Mouse (Mus musculus): Measurements from ENCODE around the gene Cst11. TPM values are rescaled to one million over a fixed set of nuclear protein-coding genes. Genes with fewer than 3 reads are reported as not detected.

Cst11 gene
- polyA plus RNA-seq, 1 experiment: not detected

DNA sequence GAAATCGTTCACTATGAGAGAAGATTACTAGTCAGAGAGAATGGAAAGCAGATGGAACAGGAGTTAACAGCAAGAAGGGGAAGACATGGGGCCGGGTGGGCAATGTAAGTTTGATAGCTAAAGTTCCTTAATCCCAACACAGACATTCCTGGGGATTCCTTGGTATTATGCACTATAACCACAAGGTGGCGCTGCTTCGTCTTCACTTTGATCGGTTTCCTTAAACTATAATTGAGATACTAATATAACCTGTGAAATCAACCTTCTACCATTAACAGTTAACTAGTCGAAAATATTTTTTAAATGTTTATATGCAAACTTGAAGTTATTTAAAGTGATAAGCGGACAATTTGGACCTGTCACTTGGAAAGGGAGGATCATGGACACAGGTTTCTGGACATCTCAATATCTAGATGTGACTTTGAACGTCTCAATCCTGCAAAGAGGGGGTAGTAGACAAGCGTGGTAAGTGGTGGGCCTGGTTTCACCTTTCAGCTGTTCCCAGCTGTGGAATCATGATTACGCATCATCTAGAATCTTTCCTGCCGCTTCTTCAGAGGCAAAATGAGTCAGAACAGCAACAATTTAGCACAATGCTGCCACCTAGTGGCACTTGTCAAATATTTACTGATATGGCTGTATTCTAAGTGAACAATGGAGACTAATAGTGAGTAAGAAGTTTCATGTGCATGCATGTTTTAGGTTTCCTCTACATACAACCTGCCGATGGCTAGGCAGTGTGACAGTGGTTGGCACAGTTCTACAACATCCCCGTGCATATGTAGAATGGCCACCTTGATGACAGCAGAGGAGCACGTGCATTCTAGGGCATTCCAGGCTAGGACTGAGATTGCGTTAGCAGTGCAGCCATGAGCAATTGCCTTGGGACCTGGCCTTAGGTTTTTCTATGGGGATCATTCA lies 19.1 kb downstream of the Cst11 start:
- Histone ChIP-seq H3K27ac (ENCODE audit: insufficient read depth, low read length) (no peak overlapping the region), H3K4me1 (ENCODE audit: control insufficient read depth, insufficient read depth, low read length) (no peaks in the 10 kb centered on the region), H3K4me3 (ENCODE audit: insufficient read depth, low read length) (peak overlapping the region; percentile 21; the same call in 1 of the 2 replicates)
- TF ChIP-seq POLR2A (IDR thresholded peaks at IDR 0.05; ENCODE audit: extremely low read depth, insufficient read depth, low read length) (no peak), CTCF (IDR thresholded peaks at IDR 0.05; ENCODE audit: extremely low read depth, insufficient read depth, low read length) (peak; percentile 44; the same call in 1 of the 2 replicates)

DNA sequence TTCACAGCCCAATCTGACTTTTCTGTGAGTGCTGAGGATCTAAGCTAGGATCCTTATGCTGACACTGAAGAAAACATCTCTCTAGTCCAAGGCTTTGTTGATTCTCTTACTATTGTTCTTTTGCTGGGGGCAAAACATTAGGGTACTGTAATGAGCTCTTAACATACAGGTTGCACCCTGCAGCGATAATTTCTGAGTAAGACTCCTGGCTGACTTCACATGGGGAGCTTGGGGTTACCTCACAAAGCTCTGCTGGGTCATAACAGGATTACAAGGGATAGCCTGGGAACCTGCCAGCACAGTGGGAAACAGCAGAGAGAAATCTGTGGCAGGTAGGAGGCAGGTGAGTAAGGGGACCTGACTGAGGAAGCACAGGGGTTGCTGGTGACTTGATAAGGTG lies 21.2 kb downstream of the Cst11 start, which contains the start of gene Cstl1:
Gene Cstl1, plus strand, starts transcription at position 301 of the 400 bp plus-strand sequence.
- Histone ChIP-seq H3K4me1 (ENCODE audit: control insufficient read depth, insufficient read depth, low read length) (no peaks in the 10 kb centered on the region), H3K27ac (ENCODE audit: insufficient read depth, low read length) (no peak within 1 kb of the TSS), H3K4me3 (ENCODE audit: insufficient read depth, low read length) (no peak within 1 kb of the TSS)
- no peak for TF ChIP-seq POLR2A (IDR thresholded peaks at IDR 0.05; ENCODE audit: extremely low read depth, insufficient read depth, low read length)
- TF ChIP-seq CTCF (IDR thresholded peaks at IDR 0.05; ENCODE audit: extremely low read depth, insufficient read depth, low read length): no peak

DNA sequence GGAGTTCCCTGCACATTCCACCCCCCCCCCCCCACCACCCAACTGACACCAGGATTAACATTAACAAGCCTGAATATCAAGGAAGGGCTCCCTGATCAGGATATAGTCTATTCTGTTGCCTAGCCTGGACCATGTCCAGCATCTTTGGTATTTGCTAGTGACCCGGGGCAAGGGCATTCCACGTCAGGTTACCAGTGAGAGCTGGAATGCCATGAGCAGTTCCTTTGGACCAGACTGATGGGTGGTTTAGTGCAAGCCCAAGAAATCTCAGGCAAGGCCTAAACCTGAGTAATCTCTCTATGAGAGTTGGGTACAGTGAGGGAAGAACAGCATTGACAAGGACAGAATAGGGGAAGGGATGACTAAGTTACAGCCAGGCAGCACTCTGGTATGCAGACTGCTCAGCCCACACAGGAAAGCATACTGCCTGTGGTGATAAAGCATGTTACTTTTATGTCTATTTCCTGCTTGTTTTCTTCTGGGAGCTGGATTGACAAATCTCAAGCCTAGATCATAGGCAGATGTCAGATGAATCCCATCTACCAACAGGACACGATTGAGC lies 27.4 kb downstream of the Cst11 start:
- Histone ChIP-seq H3K4me1 (ENCODE audit: control insufficient read depth, insufficient read depth, low read length) (peaks cover 4% of the 10 kb centered on the region), H3K27ac (ENCODE audit: insufficient read depth, low read length) (no peak overlapping the region), H3K4me3 (ENCODE audit: insufficient read depth, low read length) (no peak overlapping the region)
- no peak for TF ChIP-seq CTCF (IDR thresholded peaks at IDR 0.05; ENCODE audit: extremely low read depth, insufficient read depth, low read length)
- TF ChIP-seq POLR2A (IDR thresholded peaks at IDR 0.05; ENCODE audit: extremely low read depth, insufficient read depth, low read length): no peak

DNA sequence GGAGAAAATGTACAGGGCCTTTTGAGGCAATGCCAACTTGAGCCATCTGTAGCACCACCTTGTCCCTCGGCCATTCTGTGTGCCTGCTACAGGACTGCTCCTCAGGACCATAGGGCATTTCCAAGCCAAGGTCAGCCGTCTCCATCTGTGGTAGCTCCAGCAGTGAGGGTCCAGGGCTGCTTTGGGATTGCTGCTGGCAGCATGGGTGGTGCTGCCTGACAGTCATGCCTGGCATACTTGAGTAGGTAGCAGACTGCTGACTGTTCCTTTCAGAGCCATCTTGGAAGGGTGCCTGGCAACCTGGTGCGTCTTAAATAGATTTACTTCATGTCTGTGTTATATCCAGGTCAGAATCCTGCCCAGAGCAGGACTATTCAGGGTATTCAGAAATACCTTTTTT lies 28.3 kb downstream of the Cst11 start:
- Histone ChIP-seq H3K4me1 (ENCODE audit: control insufficient read depth, insufficient read depth, low read length) (peaks cover 4% of the 10 kb centered on the region), H3K4me3 (ENCODE audit: insufficient read depth, low read length) (no peak overlapping the region), H3K27ac (ENCODE audit: insufficient read depth, low read length) (no peak overlapping the region)
- TF ChIP-seq POLR2A (IDR thresholded peaks at IDR 0.05; ENCODE audit: extremely low read depth, insufficient read depth, low read length) (no peak), CTCF (IDR thresholded peaks at IDR 0.05; ENCODE audit: extremely low read depth, insufficient read depth, low read length) (no peak)

DNA sequence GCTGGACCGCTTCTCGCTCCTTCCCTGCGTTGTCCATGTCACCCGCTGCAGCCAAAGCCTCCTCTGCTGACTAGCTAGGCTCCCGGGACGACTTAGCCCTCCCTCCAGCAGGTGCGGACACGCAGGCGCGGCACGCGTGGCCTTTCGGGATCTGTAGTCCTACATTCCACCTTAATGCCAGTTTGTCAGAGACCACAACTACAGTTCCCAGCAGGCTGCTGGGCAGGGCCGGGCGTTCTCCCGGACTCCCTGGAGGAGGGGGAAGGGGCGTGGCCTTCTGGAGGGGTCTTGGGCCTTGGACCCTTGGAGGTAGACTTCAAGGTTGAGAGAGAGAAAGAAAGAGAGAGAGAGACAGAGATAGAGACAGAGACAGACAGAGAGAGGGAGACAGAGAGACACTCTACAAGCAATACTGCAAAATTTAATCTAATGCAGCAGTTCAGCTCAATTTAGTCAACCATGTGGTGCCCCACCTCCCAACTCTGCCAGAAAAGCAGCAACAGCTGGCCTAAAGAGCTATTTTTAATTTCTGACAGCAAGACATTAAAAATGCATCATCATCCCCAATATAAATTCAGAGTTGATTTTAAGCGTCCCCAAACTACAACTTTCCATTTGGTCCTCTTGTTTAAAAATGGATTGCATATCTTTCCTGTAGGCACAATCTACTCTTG lies 38.8 kb downstream of the Cst11 start, which contains the start of gene Napb:
Gene Napb, minus strand, starts transcription at position 141 of the 674 bp plus-strand sequence.
- peaks cover 12% of the 10 kb centered on the region for H3K4me1 ChIP-seq (ENCODE audit: control insufficient read depth, insufficient read depth, low read length)
- H3K27ac ChIP-seq (ENCODE audit: insufficient read depth, low read length): peak within 1 kb of the TSS; percentile 85
- TF ChIP-seq POLR2A (IDR thresholded peaks at IDR 0.05; ENCODE audit: extremely low read depth, insufficient read depth, low read length) (peak; percentile 100), CTCF (IDR thresholded peaks at IDR 0.05; ENCODE audit: extremely low read depth, insufficient read depth, low read length) (no peak)
- peak within 1 kb of the TSS; percentile 96 for H3K4me3 ChIP-seq (ENCODE audit: insufficient read depth, low read length)

DNA sequence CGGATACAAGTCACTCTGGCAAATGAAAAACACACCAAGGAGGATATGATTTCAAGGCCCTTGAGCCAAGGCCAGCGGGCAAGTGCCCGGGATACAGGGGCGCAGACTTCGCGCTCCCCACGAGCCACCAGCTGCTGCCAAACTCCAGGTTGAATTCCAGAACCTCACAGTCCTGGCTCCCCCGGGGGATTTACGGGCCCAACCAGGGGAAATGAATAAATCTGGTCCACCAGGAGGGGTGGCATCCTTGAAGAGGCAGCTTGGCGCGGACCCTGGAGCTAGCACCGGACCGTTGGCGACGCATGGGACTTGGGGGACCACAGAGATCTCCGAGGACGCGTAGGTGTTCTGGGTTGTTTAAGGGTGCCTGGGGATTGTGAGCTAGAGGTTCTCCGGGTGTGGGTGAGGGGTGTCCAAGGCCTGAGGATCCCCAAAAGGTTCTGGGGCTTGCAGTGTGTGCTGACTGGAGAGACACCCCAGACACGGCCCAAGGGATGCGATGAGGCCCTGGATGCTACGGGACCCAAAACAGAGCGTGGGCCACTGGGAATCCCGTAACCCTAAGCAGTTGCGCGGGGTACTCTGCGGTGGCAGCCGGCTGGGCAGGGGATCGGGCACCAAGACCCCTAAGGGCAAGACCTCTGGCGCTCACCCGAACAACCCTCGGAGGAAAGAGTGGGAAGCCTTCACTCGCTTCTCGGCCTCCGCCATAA lies 39.5 kb downstream of the Cst11 start:
- TF ChIP-seq POLR2A (IDR thresholded peaks at IDR 0.05; ENCODE audit: extremely low read depth, insufficient read depth, low read length) (no peak), CTCF (IDR thresholded peaks at IDR 0.05; ENCODE audit: extremely low read depth, insufficient read depth, low read length) (no peak)
- Histone ChIP-seq H3K4me3 (ENCODE audit: insufficient read depth, low read length) (peak overlapping the region; percentile 96), H3K4me1 (ENCODE audit: control insufficient read depth, insufficient read depth, low read length) (peaks cover 13% of the 10 kb centered on the region), H3K27ac (ENCODE audit: insufficient read depth, low read length) (peak overlapping the region; percentile 85)

DNA sequence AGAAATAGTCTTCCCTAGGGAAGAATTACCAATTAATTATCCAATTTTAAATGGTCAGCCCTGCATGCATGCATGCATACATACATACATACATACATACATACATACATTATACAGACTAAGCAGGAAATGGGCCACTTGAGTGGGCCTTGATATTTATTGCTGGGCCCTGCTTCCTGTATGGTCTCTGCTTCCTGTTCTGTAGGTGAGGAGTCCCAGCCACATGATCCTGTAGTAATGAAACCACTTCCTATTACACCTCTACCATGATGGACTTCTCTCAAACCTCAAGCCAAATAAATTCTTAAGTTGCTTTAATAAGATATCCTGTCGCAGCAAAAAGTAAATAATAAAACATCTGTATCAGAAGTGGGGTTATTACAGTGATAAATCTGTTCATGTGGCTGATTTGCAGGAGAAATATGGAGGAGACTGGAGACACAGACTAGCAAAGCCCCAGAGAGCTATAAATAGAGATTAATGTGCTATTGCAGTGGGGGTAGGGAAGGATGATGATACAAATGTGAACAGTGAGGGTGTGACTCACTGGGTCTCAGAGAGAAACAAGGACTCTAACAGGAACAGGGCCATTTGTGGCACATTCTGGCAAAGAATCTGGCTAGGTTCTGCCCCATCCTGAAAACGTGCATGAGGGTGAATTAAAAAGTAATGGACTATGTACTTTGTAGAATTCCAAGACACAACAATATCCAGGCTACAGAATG lies 51.9 kb downstream of the Cst11 start:
- TF ChIP-seq POLR2A (IDR thresholded peaks at IDR 0.05; ENCODE audit: extremely low read depth, insufficient read depth, low read length) (no peak), CTCF (IDR thresholded peaks at IDR 0.05; ENCODE audit: extremely low read depth, insufficient read depth, low read length) (no peak)
- H3K27ac ChIP-seq (ENCODE audit: insufficient read depth, low read length): no peak overlapping the region
- no peak overlapping the region for H3K4me3 ChIP-seq (ENCODE audit: insufficient read depth, low read length)
- peaks cover 2% of the 10 kb centered on the region; the same call in 1 of the 2 replicates for H3K4me1 ChIP-seq (ENCODE audit: control insufficient read depth, insufficient read depth, low read length)

Other genes with a start within 250 kb of the Cst11 start
- 22.1 and 22.9 TPM in 2 replicates for gene Nxt1, start 98.9 kb downstream of the Cst11 start, polyA plus RNA-seq (2012; rRNA removed)
- 17.5 and 17.6 TPM in 2 replicates for gene Gzf1, start 90.5 kb downstream of the Cst11 start, polyA plus RNA-seq (2012; rRNA removed)
- gene Napb, start 39.0 kb downstream of the Cst11 start, polyA plus RNA-seq (2012; rRNA removed): 219 and 222 TPM in 2 replicates
- 0.40 and 0.70 TPM in 2 replicates for gene Cstl1, start 21.1 kb downstream of the Cst11 start, polyA plus RNA-seq (2012; rRNA removed)
- not detected in 2 replicates for gene 8030411F24Rik, start 10.5 kb upstream of the Cst11 start, polyA plus RNA-seq (2012; rRNA removed)
- not detected in 2 replicates for gene Cst12, start 17.9 kb upstream of the Cst11 start, polyA plus RNA-seq (2012; rRNA removed)
- not detected in 2 replicates for gene Cst8, start 27.3 kb upstream of the Cst11 start, polyA plus RNA-seq (2012; rRNA removed)
- gene Cst13, start 48.6 kb upstream of the Cst11 start, polyA plus RNA-seq (2012; rRNA removed): not detected in 2 replicates
- not detected in 2 replicates for gene Cst9, start 63.6 kb upstream of the Cst11 start, polyA plus RNA-seq (2012; rRNA removed)
- gene 9230104L09Rik, start 93.5 kb upstream of the Cst11 start, polyA plus RNA-seq (2012; rRNA removed): not detected in 2 replicates
- gene Cst3, start 104.2 kb upstream of the Cst11 start, polyA plus RNA-seq (2012; rRNA removed): 4,891 and 5,493 TPM in 2 replicates
- not detected in 2 replicates for gene Gm1330, start 231.8 kb upstream of the Cst11 start, polyA plus RNA-seq (2012; rRNA removed)
- not detected in 2 replicates for gene Gm10750, start 245.7 kb upstream of the Cst11 start, polyA plus RNA-seq (2012; rRNA removed)

All from cortical plate, adult 2 months (tissue).